Comparison of ENCODE assay signal across 18 mouse cellular contexts in genomic region chr2:122949031-122949430, GRCm38 (mm10).
"Had no signal": no experiment of that assay in that cellular context is flagged by ENCODE, and none has a peak within 500 bp of the region (broad histone marks: within the 10 kb centered on the region; RNA-seq: fewer than 3 reads in every experiment).

No protein-coding gene starts in this region.

- ATAC-seq: midbrain, embryonic 16.5 days had no signal

- DNase-seq: lung, embryonic 14.5 days; lung, postnatal 10 days; lung, postnatal 4 days; midbrain, embryonic 14.5 days; retina, postnatal 1 day; right cerebral cortex, adult 18-20 months; right cerebral cortex, postnatal 25 days; right cerebral cortex, postnatal 4 days; spleen, adult 18-20 months; thymus, adult 18-20 months; thymus, postnatal 14 days; thymus, postnatal 36 days had no signal

- H3K4me2 ChIP-seq: lung, embryonic 14.5 days; midbrain, embryonic 12.5 days; neural tube, embryonic 13.5 days; neural tube, embryonic 15.5 days had no signal

- H3K4me3 ChIP-seq: midbrain, embryonic 10.5 days; midbrain, embryonic 12.5 days; myocyte; neural tube, embryonic 13.5 days; neural tube, embryonic 15.5 days had no signal

- H3K27me3 ChIP-seq: midbrain, embryonic 12.5 days; neural tube, embryonic 13.5 days; neural tube, embryonic 15.5 days had no signal

- H3K9ac ChIP-seq: lung, embryonic 14.5 days; midbrain, embryonic 12.5 days; neural tube, embryonic 13.5 days; neural tube, embryonic 15.5 days had no signal

- H3K36me3 ChIP-seq: midbrain, embryonic 10.5 days; midbrain, embryonic 12.5 days; neural tube, embryonic 13.5 days; neural tube, embryonic 15.5 days had no signal

- H3K4me1 ChIP-seq: midbrain, embryonic 12.5 days; neural tube, embryonic 15.5 days had no signal

- H3K9me3 ChIP-seq: midbrain, embryonic 10.5 days; midbrain, embryonic 12.5 days; neural tube, embryonic 13.5 days; neural tube, embryonic 15.5 days had no signal

- H3K27ac ChIP-seq: midbrain, embryonic 10.5 days; midbrain, embryonic 12.5 days; neural tube, embryonic 13.5 days; neural tube, embryonic 15.5 days had no signal
